Mouse (Mus musculus) MEL (cell line): ENCODE measurements around the gene Corin.

ENCODE experiments used
- CHD1 ChIP-seq: IDR thresholded peaks from 2 replicates; pipeline ENCODE4 v1.6.1; 2012; ENCODE audit warnings: low read depth, mild to moderate bottlenecking, inconsistent platforms, low read length, improper control_type of control experiment
- CTCF ChIP-seq, 3 experiments: IDR thresholded peaks in 2 of 3; conservative IDR thresholded peaks in 1 of 3; 2 replicates each; pipeline ENCODE4 v1.5.1; 2011 to 2012; ENCODE audit warnings: low read length in 3 of 3, low read depth in 2 of 3, mild to moderate bottlenecking in 2 of 3, improper control_type of control experiment in 1 of 3, inconsistent platforms in 1 of 3, mixed read lengths in 1 of 3, moderate library complexity in 1 of 3; ENCODE audit not compliant: control insufficient read depth in 1 of 3, insufficient read depth in 1 of 3, poor library complexity in 1 of 3, severe bottlenecking in 1 of 3
- EP300 ChIP-seq, 2 experiments: IDR thresholded peaks; 2 replicates each; pipeline ENCODE4 v1.6.1; 2011; ENCODE audit warnings: improper control_type of control experiment in 2 of 2, low read length in 2 of 2, low read depth in 1 of 2, mild to moderate bottlenecking in 1 of 2
- GABPA ChIP-seq: IDR thresholded peaks from 2 replicates; pipeline ENCODE4 v1.6.1; 2012; ENCODE audit warnings: low read depth, mild to moderate bottlenecking, inconsistent platforms, low read length, improper control_type of control experiment, moderate library complexity
- GATA1 ChIP-seq: IDR thresholded peaks from 2 replicates; pipeline ENCODE4 v1.6.1; 2011; ENCODE audit warnings: low read depth, low read length, improper control_type of control experiment
- HCFC1 ChIP-seq: IDR thresholded peaks from 2 replicates; pipeline ENCODE4 v1.6.1; 2012; ENCODE audit warnings: low read depth, mild to moderate bottlenecking, inconsistent platforms, low read length, improper control_type of control experiment, moderate library complexity
- MEF2A ChIP-seq: IDR thresholded peaks from 2 replicates; pipeline ENCODE4 v1.6.1; 2014; ENCODE audit warnings: low read depth, mild to moderate bottlenecking, inconsistent platforms, low read length, improper control_type of control experiment; ENCODE audit not compliant: poor library complexity, insufficient replicate concordance, severe bottlenecking; ENCODE audit errors: extremely low read depth
- MYC ChIP-seq: IDR thresholded peaks from 2 replicates; pipeline ENCODE4 v1.6.1; 2011; ENCODE audit warnings: low read depth, mild to moderate bottlenecking, low read length, improper control_type of control experiment, moderate library complexity
- NRF1 ChIP-seq: IDR thresholded peaks from 2 replicates; pipeline ENCODE4 v1.6.1; 2014; ENCODE audit warnings: low read depth, mild to moderate bottlenecking, inconsistent platforms, low read length, improper control_type of control experiment, moderate library complexity; ENCODE audit not compliant: poor library complexity, insufficient read depth, severe bottlenecking
- POLR2A ChIP-seq, 2 experiments: IDR thresholded peaks; 2 replicates each; pipeline ENCODE4 v1.6.1; 2011 to 2012; ENCODE audit warnings: low read length in 2 of 2, mild to moderate bottlenecking in 2 of 2, control low read depth in 1 of 2, improper control_type of control experiment in 1 of 2, low read depth in 1 of 2, moderate library complexity in 1 of 2; ENCODE audit not compliant: control insufficient read depth in 1 of 2, insufficient read depth in 1 of 2, poor library complexity in 1 of 2
- POLR2AphosphoS5 ChIP-seq: IDR thresholded peaks from 2 replicates; pipeline ENCODE4 v1.6.1; 2012; ENCODE audit warnings: low read depth, borderline replicate concordance, mild to moderate bottlenecking, inconsistent platforms, low read length, moderate library complexity, mixed read lengths
- USF1 ChIP-seq: IDR thresholded peaks from 2 replicates; pipeline ENCODE4 v1.6.1; 2014; ENCODE audit warnings: low read depth, mild to moderate bottlenecking, inconsistent platforms, low read length, improper control_type of control experiment, moderate library complexity
- ZNF384 ChIP-seq: IDR thresholded peaks from 2 replicates; pipeline ENCODE4 v1.6.1; 2012; ENCODE audit warnings: low read depth, mild to moderate bottlenecking, inconsistent platforms, low read length, improper control_type of control experiment

DNA sequence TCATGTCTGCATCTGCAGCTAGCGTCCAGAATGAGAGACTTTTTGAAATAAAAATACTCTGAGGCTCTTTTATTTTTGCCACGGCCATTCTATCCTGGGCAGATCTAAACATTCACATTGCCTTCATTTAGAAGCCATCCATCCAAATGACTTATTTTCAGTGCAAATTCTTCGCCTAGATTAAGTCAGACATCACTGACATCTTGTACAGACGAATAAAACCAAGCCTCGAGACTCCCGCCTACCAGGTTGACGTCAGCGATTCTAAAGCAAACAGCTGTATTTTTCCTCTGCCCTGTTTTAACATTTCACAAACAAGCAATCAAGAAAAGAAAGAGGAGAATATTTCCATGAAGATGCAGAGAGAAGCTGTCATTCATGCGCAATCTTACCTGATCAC is 100.9 kb downstream of the Corin start:
- TF ChIP-seq CTCF (IDR thresholded peaks at IDR 0.05 in 2 of 3, conservative IDR thresholded peaks at IDR 0.05 in 1 of 3; ENCODE audit: control insufficient read depth in 1 of 3, insufficient read depth in 1 of 3, low read depth in 2 of 3, low read length in 3 of 3, poor library complexity in 1 of 3, severe bottlenecking in 1 of 3) (no peak), MEF2A (no peak), USF1 (no peak), HCFC1 (no peak), POLR2A (IDR thresholded peaks at IDR 0.05; ENCODE audit: control insufficient read depth in 1 of 2, insufficient read depth in 1 of 2, low read depth in 1 of 2, low read length in 2 of 2, poor library complexity in 1 of 2) (no peak), ZNF384 (no peak), CHD1 (no peak), GABPA (no peak), EP300 (IDR thresholded peaks at IDR 0.05; ENCODE audit: low read depth in 1 of 2, low read length in 2 of 2) (no peak), MYC (no peak), GATA1 (no peak), POLR2AphosphoS5 (no peak), NRF1 (no peak)
